Mouse (Mus musculus) adrenal gland, adult 2 months (tissue): ENCODE measurements around the gene S100a13. TPM values are rescaled to one million over a fixed set of nuclear protein-coding genes. Genes with fewer than 3 reads are reported as not detected.

Experiments used
- DNase-seq: peaks from one replicate; pipeline ENCODE4 v3.0.0; 2021
- polyA plus RNA-seq: library from polyadenylated mRNA; depleted of rRNA; stranded (reverse); fragments of >200 nt; gene quantifications from 2 replicates; pipeline ENCODE4 v1.2.3, GENCODE M21; 2012; rRNA removed
- total RNA-seq, 2 experiments: library from RNA; stranded (reverse); gene quantifications; 2 replicates each; pipeline ENCODE4 v1.2.3; 2021

The S100a13 gene
- total and polyA plus RNA-seq, 3 experiments, result 19.7 to 51.2 (median 28.5) TPM

- DNase-seq, result peak; percentile 63
Observed at GRCm38 (mm10) chr3:90552231-90552630, 38.0 kb downstream of the S100a13 start.

DNA sequence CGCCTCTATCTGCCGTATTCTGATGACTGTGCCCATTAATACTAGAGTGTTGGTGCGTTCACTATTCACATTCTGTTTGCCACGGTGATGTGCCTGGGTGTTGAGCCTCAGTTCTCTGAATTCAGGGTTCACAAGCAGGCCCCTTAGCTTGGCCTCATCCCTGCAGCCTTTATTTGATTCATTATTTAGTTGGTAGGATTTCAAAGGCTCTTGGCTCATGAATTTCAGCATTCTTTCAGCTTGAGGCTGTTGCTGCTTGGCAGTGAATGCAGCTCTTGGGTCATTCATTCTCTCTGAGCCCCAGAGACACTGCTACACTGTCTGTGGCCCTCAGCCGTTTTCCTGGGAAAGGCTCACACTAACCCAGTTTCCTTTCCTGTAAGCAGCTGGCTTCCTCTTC, 41.7 kb downstream of the S100a13 start:
- no peak for DNase-seq

GRCm38 (mm10) chr3:90560008-90560628, 45.9 kb downstream of the S100a13 start, which contains the start of gene S100a3:
Gene S100a3, plus strand, starts transcription at chr3:90560578.
- DNase-seq, result no peak

Other genes with a start within 250 kb of the S100a13 start
- gene Dennd4b, start 249.2 kb upstream of the S100a13 start, total RNA-seq, result 1 to 10 TPM; 7.8 to 7.9 TPM
- 27.9 and 28.6 TPM in 2 replicates for gene Dennd4b, start 249.2 kb upstream of the S100a13 start, polyA plus RNA-seq
- 10 to 100 TPM; 54.8 to 72.5 TPM for gene Gatad2b, start 221.3 kb upstream of the S100a13 start, total RNA-seq
- gene Gatad2b, start 221.3 kb upstream of the S100a13 start, polyA plus RNA-seq, result 15.0 and 20.1 TPM in 2 replicates
- 100 to 1,000 TPM in 1 of 2 experiments, 10 to 100 TPM in 1; 66.9 to 196 TPM for gene Slc27a3, start 124.5 kb upstream of the S100a13 start, total RNA-seq
- 384 and 508 TPM in 2 replicates for gene Slc27a3, start 124.5 kb upstream of the S100a13 start, polyA plus RNA-seq
- 10 to 100 TPM; 81.0 to 90.6 TPM for gene Ints3, start 80.8 kb upstream of the S100a13 start, total RNA-seq
- 32.2 and 40.2 TPM in 2 replicates for gene Ints3, start 80.8 kb upstream of the S100a13 start, polyA plus RNA-seq
- 100 to 1,000 TPM; 193 to 290 TPM for gene Npr1, start 48.6 kb upstream of the S100a13 start, total RNA-seq
- gene Npr1, start 48.6 kb upstream of the S100a13 start, polyA plus RNA-seq, result 367 and 435 TPM in 2 replicates
- 10 to 100 TPM; 52.3 to 54.4 TPM for gene Ilf2, start 38.3 kb upstream of the S100a13 start, total RNA-seq
- gene Ilf2, start 38.3 kb upstream of the S100a13 start, polyA plus RNA-seq, result 8.6 and 10.2 TPM in 2 replicates
- 10 to 100 TPM; 72.1 to 73.8 TPM for gene Snapin, start 23.4 kb upstream of the S100a13 start, total RNA-seq
- 23.8 and 32.5 TPM in 2 replicates for gene Snapin, start 23.4 kb upstream of the S100a13 start, polyA plus RNA-seq
- 100 to 1,000 TPM; 105 to 110 TPM for gene Chtop, start 4.9 kb upstream of the S100a13 start, total RNA-seq
- 34.5 and 37.2 TPM in 2 replicates for gene Chtop, start 4.9 kb upstream of the S100a13 start, polyA plus RNA-seq
- 100 to 1,000 TPM; 199 to 282 TPM for gene S100a1, start within 50 bp of the S100a13 start, total RNA-seq
- gene S100a1, start within 50 bp of the S100a13 start, polyA plus RNA-seq, result 81.4 and 98.2 TPM in 2 replicates
- under 1 TPM in 1 of 2 experiments, not detected in 1; 0.31 TPM for gene S100a14, start 12.4 kb downstream of the S100a13 start, total RNA-seq
- gene S100a14, start 12.4 kb downstream of the S100a13 start, polyA plus RNA-seq, result not detected in 2 replicates
- 10 to 100 TPM; 63.5 to 70.4 TPM for gene S100a16, start 22.8 kb downstream of the S100a13 start, total RNA-seq
- 84.6 and 86.1 TPM in 2 replicates for gene S100a16, start 22.8 kb downstream of the S100a13 start, polyA plus RNA-seq
- under 1 TPM in 1 of 2 experiments, not detected in 1; 0.66 TPM for gene S100a3, start 46.1 kb downstream of the S100a13 start, total RNA-seq
- 0.46 TPM in 1 of 2 replicates, not detected in the other for gene S100a3, start 46.1 kb downstream of the S100a13 start, polyA plus RNA-seq
- not detected for gene S100a2, start 75.8 kb downstream of the S100a13 start, total RNA-seq
- gene S100a2, start 75.8 kb downstream of the S100a13 start, polyA plus RNA-seq, result not detected in 2 replicates
- not detected for gene Gm42674, start 87.5 kb downstream of the S100a13 start, total RNA-seq
- gene Gm42674, start 87.5 kb downstream of the S100a13 start, polyA plus RNA-seq, result not detected in 2 replicates
- gene S100a4, start 89.3 kb downstream of the S100a13 start, total RNA-seq, result 10 to 100 TPM in 1 of 2 experiments, 1 to 10 TPM in 1; 3.1 to 20.7 TPM
- gene S100a4, start 89.3 kb downstream of the S100a13 start, polyA plus RNA-seq, result 0.88 and 1.0 TPM in 2 replicates
- not detected for gene S100a5, start 94.1 kb downstream of the S100a13 start, total RNA-seq
- not detected in 2 replicates for gene S100a5, start 94.1 kb downstream of the S100a13 start, polyA plus RNA-seq
- 100 to 1,000 TPM in 1 of 2 experiments, 10 to 100 TPM in 1; 29.3 to 101 TPM for gene S100a6, start 98.4 kb downstream of the S100a13 start, total RNA-seq
- 43.4 and 55.2 TPM in 2 replicates for gene S100a6, start 98.4 kb downstream of the S100a13 start, polyA plus RNA-seq
- gene S100a7a, start 139.6 kb downstream of the S100a13 start, total RNA-seq, result under 1 TPM; 0.43 to 0.45 TPM
- 0.12 and 0.21 TPM in 2 replicates for gene S100a7a, start 139.6 kb downstream of the S100a13 start, polyA plus RNA-seq
- 1 to 10 TPM; 3.2 to 3.6 TPM for gene S100a8, start 154.5 kb downstream of the S100a13 start, total RNA-seq
- not detected in 2 replicates for gene S100a8, start 154.5 kb downstream of the S100a13 start, polyA plus RNA-seq
- gene S100a9, start 181.3 kb downstream of the S100a13 start, total RNA-seq, result 1 to 10 TPM; 2.7 to 3.9 TPM
- gene S100a9, start 181.3 kb downstream of the S100a13 start, polyA plus RNA-seq, result not detected in 2 replicates
- gene Pglyrp4, start 212.5 kb downstream of the S100a13 start, total RNA-seq, result not detected
- gene Pglyrp4, start 212.5 kb downstream of the S100a13 start, polyA plus RNA-seq, result not detected in 2 replicates